Mouse (Mus musculus) heart, embryonic 10.5 days (tissue): ENCODE measurements around the gene B020031M17Rik. TPM values are rescaled to one million over a fixed set of nuclear protein-coding genes. Genes with fewer than 3 reads are reported as not detected.
"Not testable (repeated sequence)": the region's sequence is repeated elsewhere in the genome, so short reads cannot be mapped to it uniquely, and the experiment has no call there.

Experiments used
- DNase-seq: peaks from one replicate; pipeline ENCODE4 v3.0.0-alpha.2; 2017; ENCODE audit warnings: low spot score
- H3K27ac ChIP-seq: fragments of 300-500 bp; sonication (generic); 2 replicates; pipeline ENCODE4 v1.5.1; 2016; ENCODE audit warnings: mild to moderate bottlenecking
- H3K27me3 ChIP-seq: fragments of 300-500 bp; sonication (generic); 2 replicates; pipeline ENCODE4 v1.6.1; 2016; ENCODE audit warnings: mild to moderate bottlenecking; ENCODE audit not compliant: poor library complexity, insufficient read depth, severe bottlenecking
- H3K36me3 ChIP-seq: fragments of 300-500 bp; sonication (generic); 2 replicates; pipeline ENCODE4 v1.6.1; 2016; ENCODE audit warnings: mild to moderate bottlenecking, moderate library complexity
- H3K4me1 ChIP-seq: fragments of 300-500 bp; sonication (generic); 2 replicates; pipeline ENCODE4 v1.6.1; 2016; ENCODE audit warnings: mild to moderate bottlenecking
- H3K4me3 ChIP-seq: fragments of 300-500 bp; sonication (generic); 2 replicates; pipeline ENCODE4 v1.5.1; 2016; ENCODE audit warnings: mild to moderate bottlenecking, moderate library complexity
- H3K9me3 ChIP-seq: fragments of 300-500 bp; sonication (generic); 2 replicates; pipeline ENCODE4 v1.6.1; 2016; ENCODE audit warnings: mild to moderate bottlenecking, moderate library complexity
- whole genome bisulfite sequencing: fragments of 180-500 bp; shearing (Covaris S2); methylation state at CpG from one replicate; pipeline ENCODE4 v1.1.7; 2016; 5-methylcytosine and 5-hydroxymethylcytosine counted together
- polyA plus RNA-seq: library from polyadenylated mRNA; unstranded; fragments of >200 nt; fragmentation: Nextera tagmentation; extraction: Ambion mirVana; gene quantifications from 2 replicates; pipeline ENCODE4 v1.2.1, GENCODE M21; 2016

Gene B020031M17Rik
- not detected in 2 replicates for polyA plus RNA-seq

DNA sequence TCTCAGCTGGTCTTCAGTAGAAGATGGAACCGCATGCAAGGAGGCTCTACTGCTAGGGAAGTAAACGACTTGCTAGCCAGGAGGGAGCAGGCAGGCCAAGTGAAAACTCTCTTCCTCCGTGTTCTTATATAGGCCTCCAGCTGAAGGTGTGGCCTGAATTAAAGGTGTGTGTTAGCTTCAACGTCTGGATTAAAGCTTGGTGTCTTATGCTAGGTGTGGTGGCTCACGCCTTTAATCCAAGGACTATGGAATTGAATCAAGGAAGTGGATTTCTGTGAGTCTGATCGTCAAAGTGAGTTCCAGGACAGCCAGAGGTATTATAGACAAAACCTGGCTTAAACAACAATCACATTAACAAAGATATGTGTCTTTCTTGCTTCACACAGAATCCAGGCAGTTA is at the start of gene B020031M17Rik:
TSS of gene B020031M17Rik (minus strand) at position 101 of the 400 bp plus-strand sequence.
- DNase-seq, H3K4me3 ChIP-seq, H3K36me3 ChIP-seq, H3K9me3 ChIP-seq, H3K27me3 ChIP-seq, H3K27ac ChIP-seq, H3K4me1 ChIP-seq: not testable (repeated sequence)
- WGBS: 73% methylated on average over 3 of the region's 6 CpGs

GRCm38 (mm10) chr13:119999215-119999614 is 48.6 kb upstream of the B020031M17Rik start:
- DNase-seq, H3K9me3 ChIP-seq, H3K4me1 ChIP-seq, H3K4me3 ChIP-seq, H3K27me3 ChIP-seq, H3K27ac ChIP-seq, H3K36me3 ChIP-seq: not testable (repeated sequence)
- WGBS: no CpG with 5 or more reads among the region's 4 CpGs

DNA sequence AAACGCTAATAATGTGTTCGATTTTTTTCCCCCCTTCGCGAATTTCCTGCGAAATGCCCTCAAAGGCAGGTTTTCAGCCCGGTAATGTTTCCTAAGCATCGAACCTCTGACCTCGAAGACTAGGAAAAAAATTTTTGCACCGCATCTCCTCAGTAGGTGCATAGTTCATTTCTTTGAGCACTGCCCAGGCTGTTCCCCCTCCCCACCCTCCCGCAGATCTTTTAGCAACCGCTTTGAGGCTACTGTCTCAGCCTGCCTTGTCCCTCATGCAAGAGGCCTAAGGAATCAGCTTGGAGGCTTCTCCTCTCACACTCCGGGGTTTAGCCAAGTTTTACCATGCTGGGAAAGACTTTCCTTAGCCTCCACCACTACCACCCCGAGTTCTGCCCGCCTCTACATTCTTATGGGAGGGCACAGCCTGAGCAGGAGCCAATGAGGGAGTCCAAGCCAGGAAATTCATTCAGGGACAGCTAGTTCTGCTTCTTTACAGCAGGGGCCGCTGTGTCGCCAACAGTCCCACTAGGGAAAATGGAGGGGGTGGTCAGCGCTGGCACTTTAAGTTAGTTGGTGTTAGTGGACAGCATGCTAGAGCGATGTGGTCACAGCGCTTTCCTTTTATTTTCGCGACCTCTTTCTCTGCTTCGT is 48.0 kb upstream of the B020031M17Rik start:
- not testable (repeated sequence) for H3K4me1 ChIP-seq, H3K4me3 ChIP-seq, H3K9me3 ChIP-seq, DNase-seq, H3K27me3 ChIP-seq, H3K27ac ChIP-seq, H3K36me3 ChIP-seq
- WGBS: no CpG with 5 or more reads among the region's 22 CpGs

DNA sequence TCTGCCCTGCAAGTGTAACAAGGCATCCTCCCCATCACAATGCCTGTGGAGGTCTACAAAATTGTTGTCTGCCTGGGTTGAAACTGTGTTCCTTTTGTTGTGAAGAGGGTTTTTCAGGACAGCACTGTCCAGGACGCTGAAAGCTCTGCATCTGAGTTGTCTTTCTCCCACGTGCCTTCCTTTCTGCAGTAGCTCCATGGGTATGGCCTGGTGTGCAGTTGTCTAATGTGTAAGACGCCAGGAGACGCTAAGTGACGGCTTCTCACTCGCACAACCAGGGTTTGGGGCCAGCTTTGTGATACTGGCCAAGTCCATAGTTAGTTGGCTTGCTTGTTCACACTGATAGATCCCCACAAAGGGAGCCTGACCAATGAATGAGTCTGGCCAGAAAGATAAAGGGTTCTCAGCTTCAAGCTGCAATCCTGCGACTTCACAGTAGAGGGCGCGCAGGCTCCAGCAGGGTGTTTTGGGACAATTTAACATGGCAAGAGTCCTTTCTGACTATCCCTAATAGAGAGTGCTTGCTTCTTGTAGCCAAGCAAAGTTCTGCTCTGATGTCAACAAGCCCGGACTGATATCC is 41.4 kb upstream of the B020031M17Rik start:
- no CpG with 5 or more reads among the region's 10 CpGs for WGBS
- not testable (repeated sequence) for H3K4me1 ChIP-seq, DNase-seq, H3K36me3 ChIP-seq, H3K4me3 ChIP-seq, H3K9me3 ChIP-seq, H3K27me3 ChIP-seq, H3K27ac ChIP-seq

GRCm38 (mm10) chr13:119991264-119991663 is 40.7 kb upstream of the B020031M17Rik start:
- not testable (repeated sequence) for H3K4me1 ChIP-seq, H3K9me3 ChIP-seq, H3K4me3 ChIP-seq, H3K36me3 ChIP-seq, H3K27me3 ChIP-seq, DNase-seq, H3K27ac ChIP-seq
- WGBS: no CpG with 5 or more reads among the region's 13 CpGs

DNA sequence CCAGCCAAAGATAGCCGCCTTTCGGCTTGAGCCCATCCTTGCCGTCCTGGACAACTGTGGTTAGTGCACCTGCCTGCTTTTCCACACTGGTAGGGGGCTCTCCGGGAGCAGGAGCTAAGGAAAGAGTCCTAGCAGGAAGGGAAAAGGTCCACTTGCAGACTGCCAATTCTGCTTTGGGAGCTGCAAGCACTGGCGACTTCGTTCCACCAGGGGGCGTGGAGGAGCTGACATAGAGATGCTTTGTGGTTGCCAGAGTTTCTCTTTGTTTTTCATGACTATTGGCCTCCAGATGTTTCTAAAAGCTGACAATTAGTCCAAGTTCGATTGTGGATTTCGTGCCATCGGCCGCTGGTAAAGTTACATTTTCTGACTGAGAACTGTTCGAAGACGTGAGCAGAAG is 18.6 kb upstream of the B020031M17Rik start:
- not testable (repeated sequence) for H3K27me3 ChIP-seq, DNase-seq, H3K4me3 ChIP-seq, H3K4me1 ChIP-seq, H3K9me3 ChIP-seq, H3K27ac ChIP-seq, H3K36me3 ChIP-seq
- no CpG with 5 or more reads among the region's 13 CpGs for WGBS

DNA sequence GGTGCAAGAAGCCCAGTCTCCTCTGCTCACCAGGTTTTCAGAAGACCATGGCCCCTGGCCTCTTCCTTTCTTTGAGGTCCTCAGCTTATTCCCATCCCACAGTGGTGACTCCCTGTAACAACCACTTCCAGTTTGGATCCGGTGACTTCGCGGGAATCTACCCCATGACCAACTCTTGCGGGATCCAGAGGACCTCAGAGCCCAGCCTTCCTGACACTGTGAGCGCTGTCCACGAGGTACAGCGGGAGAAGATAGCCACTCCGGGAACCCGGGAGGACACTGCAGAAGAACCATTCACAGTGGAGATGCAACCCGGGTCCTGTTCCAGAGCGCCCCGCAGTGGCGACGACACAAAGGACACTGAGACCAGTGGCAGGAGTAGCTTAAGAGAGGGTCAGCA is 17.6 kb upstream of the B020031M17Rik start:
- not testable (repeated sequence) for H3K4me3 ChIP-seq, H3K36me3 ChIP-seq, H3K27ac ChIP-seq, H3K9me3 ChIP-seq, H3K4me1 ChIP-seq, H3K27me3 ChIP-seq, DNase-seq
- no CpG with 5 or more reads among the region's 14 CpGs for WGBS

DNA sequence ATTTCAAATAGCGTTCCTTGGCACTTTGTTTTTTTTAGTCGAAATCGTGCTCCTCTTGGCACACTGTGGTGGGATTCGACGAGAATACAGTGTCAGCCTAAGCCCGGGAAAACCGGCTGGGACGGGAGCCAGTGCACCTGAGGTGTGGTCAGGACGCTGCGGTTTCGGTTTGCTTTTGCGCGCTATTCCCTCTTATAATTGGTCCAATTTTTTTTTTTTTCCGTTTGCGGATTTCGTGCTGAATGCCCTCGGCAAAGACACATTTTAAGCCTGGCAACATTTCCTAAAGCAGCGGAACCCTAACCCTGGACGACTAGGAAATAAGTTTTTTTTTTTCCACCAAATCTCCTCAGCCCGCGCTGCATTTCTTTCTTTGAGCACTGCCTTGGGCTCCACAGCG is 15.4 kb upstream of the B020031M17Rik start:
- H3K27me3 ChIP-seq, H3K9me3 ChIP-seq, H3K4me1 ChIP-seq, H3K27ac ChIP-seq, H3K36me3 ChIP-seq: not testable (repeated sequence)
- DNase-seq: peak; percentile 63
- 0 out of 2 replicates have a peak overlapping the region, but pooled peaks have one; percentile 18 for H3K4me3 ChIP-seq
- WGBS: 0% methylated on average over 21 of the region's 22 CpGs

- H3K27me3 ChIP-seq, H3K4me1 ChIP-seq, H3K9me3 ChIP-seq, DNase-seq, H3K27ac ChIP-seq, H3K36me3 ChIP-seq: not testable (repeated sequence)
- 0 out of 2 replicates have a peak overlapping the region, but pooled peaks have one; percentile 18 for H3K4me3 ChIP-seq
- under 1% methylated on average over 19 of the region's 34 CpGs for WGBS
These were observed 14.8 kb upstream of the B020031M17Rik start for GRCm38 (mm10) chr13:119965302-119965952.

DNA sequence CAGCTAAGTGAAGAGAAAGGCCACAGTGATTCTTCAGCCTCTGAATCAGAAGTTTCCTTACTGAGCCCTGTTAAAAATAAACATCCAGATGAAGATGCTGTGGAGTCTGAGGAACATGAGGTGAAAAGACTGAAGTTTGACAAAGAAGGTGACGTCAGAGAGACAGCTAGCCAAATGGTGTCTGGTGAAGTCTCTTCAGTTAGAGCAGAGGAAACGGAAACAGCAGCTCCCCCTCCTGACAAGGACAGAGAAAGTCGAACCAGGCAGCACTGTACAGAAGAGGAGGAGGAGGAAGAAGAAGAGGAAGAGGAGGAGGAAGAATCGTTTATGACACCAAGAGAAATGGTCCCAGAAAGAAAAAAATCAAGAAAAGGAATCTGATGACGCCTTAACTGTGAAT is 12.2 kb upstream of the B020031M17Rik start:
- not testable (repeated sequence) for H3K27ac ChIP-seq, H3K36me3 ChIP-seq, H3K4me1 ChIP-seq, H3K9me3 ChIP-seq, H3K4me3 ChIP-seq, DNase-seq, H3K27me3 ChIP-seq
- WGBS: no CpG with 5 or more reads among the region's 5 CpGs

DNA sequence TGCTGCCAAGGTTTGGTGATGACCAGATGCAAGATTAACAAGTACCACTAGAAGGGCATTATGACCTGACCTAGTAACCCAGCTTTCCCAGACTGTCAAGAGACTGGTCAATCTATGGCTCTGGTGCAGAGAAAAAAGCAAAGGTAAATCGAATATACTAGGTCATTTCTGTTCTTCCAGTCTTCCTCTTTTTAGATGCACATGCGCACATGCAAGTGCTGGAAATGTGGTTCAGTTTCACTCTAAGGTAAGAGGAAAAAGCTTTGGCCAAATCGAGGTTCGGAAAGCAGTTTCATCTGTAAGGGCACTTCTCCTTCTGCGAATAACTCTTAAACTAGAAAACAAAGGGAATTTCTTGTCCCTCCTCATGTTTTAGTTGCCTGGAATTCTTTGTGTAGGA is 5.0 kb upstream of the B020031M17Rik start:
- H3K4me3 ChIP-seq, H3K27me3 ChIP-seq, DNase-seq, H3K36me3 ChIP-seq, H3K9me3 ChIP-seq, H3K27ac ChIP-seq, H3K4me1 ChIP-seq: not testable (repeated sequence)
- no CpG with 5 or more reads among the region's 5 CpGs for WGBS

GRCm38 (mm10) chr13:119955089-119955488 is 4.5 kb upstream of the B020031M17Rik start:
- H3K27me3 ChIP-seq, DNase-seq, H3K36me3 ChIP-seq, H3K4me3 ChIP-seq, H3K9me3 ChIP-seq, H3K4me1 ChIP-seq, H3K27ac ChIP-seq: not testable (repeated sequence)
- WGBS: 82% methylated on average over 2 of the region's 2 CpGs

DNA sequence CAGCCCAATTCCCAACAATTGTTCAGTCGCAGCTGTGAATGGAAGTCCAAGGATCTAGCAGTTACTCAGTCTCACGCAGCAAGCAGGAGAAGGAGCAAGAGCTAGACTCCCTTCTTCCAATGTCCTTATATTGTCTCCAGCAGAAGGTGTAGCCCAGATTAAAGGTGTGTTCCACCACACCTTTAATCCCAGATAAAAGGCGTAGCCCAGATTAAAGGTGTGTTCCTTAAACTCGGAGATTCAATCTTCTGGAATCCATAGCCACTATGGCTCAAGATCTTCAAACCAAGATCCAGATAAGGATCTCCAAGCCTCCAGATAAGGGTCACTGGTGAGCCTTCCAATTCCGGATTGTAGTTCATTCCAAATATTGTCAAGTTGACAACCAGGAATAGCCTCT is 21.4 kb downstream of the B020031M17Rik start, which contains the start of gene Gm21761:
TSS of gene Gm21761 (minus strand) at position 101 of the 400 bp plus-strand sequence.
- not testable (repeated sequence) for H3K27me3 ChIP-seq, H3K4me1 ChIP-seq, H3K9me3 ChIP-seq, DNase-seq, H3K4me3 ChIP-seq, H3K27ac ChIP-seq, H3K36me3 ChIP-seq
- WGBS: no CpG with 5 or more reads among the region's 5 CpGs
